Mouse (Mus musculus): ENCODE data around the gene Hcn1.
A peak's percentile ranks its signal among the peaks of the same experiment; 100 is the strongest.
"Not testable (repeated sequence)": the region's sequence is repeated elsewhere in the genome, so short reads cannot be mapped to it uniquely, and the experiment has no call there.

Hcn1 gene

DNA sequence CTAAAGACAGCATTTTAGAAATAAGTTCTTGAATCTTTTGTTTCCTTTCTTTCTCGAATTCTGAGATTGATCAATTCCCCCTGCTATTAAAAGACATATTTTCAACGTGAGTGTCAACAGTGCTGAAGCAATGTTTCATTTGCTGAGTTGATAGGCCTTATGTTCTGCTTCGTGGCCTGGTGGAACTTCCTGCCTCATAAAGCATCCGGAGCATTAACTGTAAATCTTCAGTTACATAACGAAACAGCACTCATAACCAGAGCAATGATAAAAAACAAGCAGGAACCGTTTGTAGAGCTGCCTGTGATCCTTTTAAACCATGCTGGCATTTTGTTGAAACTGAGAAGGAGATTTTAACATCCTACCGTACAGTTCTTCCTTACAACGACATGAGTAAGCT lies 275.7 kb downstream of the Hcn1 start:
- no peak for DNase-seq (ENCODE audit: low spot score)

DNA sequence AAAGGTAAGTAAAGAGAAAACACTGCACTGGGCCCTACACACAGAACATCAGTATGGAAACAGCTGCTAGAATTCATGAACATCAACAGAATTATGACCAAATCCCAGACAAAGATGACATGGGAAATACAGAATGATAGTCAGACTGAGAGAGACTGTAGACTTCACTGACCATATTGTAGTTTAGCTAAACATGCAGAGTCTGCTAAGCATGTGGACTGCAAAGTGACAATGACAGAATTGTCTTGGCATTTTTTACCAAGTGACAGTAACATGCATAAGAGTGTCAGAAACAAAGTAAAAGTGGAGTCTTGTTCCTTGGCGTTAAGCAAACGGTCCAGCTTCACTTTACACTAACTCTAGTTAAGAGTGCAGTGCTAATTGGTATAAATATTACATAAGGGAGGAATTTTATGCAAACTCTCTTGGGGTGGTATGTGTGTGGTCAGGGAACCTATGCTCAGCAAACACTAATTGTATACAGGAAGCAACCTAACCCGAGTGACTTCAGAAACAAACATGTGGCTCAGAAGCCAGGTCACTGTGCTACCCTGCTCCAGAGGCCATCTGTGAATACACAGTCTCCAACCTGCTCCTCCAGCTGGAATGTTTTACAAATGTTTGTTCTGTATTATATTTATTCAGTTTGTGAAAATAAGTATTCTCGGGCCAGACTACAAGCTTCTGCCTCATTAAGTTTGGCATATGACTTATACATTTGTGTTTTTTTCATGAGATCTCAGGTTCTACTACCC lies 278.5 kb downstream of the Hcn1 start:
- no peak for DNase-seq (ENCODE audit: low spot score)

DNA sequence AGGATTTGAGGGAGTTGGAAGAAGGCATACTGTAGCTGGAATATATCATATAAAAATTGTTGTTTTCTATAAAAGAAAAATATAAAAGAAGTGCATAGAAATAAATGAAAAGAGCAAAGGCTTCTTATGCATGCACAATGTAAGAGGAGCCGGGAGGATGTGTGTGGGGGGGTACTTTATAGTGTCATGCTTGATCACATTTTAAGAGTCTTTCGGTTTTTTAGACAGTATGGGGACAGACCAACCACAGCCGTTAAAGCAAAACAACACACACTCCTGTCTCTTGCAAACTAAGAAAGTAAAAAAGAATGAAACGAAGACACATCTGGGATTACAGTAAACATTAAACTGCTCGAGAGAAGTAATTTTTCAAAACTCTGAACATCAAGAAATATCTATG lies 290.0 kb downstream of the Hcn1 start:
- DNase-seq (ENCODE audit: low spot score) = no peak

DNA sequence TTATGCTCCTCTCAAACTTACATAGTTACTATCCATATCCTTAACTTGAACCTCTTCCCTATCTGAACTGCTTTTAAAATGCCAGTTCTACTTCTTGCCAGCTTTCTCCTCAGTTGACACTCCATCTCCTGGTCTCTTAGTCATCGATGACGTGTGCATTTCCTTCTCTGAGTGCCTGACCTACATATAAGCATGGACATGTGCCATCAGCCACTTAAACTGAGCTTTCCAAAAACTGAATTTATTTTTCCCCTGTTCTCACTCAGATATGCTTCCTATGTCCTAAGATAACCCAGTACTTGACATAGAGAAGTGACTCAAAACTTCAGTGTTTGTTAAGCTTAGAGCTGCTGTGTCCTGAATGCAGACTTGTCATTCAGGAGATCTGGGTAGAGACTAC lies 295.9 kb downstream of the Hcn1 start:
- no peak for DNase-seq (ENCODE audit: low spot score)

DNA sequence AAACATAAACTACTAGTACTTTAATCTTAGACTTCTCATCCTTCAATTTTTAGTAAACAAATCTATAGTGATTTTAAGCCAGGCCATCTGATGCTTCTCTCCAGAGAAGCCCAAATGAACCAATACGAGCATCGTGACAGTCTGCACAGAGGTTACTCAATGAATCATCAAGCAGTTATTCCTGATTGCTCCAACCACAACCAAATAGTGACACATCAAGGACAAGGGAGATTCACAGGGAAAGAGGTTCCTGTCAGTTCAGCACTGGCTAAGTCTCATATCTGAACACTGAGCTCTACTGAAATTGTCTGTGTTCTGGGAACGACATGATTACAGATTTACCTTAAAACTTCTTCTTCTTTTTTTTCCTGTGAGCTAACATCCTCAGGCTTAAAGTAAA lies 305.7 kb downstream of the Hcn1 start:
- no peak for DNase-seq (ENCODE audit: low spot score)

DNA sequence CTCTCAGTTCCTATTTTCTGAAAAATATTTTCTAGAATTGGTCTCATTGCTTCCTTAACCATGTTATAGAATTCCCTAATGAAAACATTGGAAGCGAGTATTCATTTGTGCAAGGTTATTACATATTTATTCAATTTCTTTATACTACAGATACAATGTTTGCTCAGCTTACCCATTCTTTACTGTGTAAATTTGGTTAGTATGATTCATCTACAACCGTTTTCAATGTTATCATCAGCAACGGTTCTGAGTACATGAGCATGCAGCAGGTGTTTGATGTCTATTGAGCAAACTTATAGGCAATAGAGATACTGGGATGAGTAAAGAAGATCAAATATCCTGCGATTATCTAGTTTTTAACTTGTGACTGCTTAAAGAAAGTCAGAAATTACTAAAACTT lies 327.6 kb downstream of the Hcn1 start:
- DNase-seq (ENCODE audit: low spot score) = no peak

DNA sequence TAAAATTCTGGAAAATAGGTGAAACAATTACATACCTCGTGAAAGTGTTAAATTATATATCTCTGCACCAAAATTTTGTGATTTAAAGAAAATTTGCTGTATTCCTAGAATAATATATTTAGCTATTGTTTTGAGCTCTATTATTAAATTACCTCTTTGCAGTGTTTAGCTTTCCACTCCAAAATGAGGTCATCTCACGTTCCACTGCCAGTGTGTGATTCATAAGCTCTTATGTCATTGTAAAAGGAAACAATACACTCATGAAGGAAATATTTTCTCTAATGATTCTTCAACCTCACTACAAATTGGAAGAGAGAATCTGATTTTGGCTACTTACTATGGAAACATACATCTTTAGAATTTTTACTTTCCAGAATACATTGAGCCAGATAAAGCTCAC lies 329.6 kb downstream of the Hcn1 start:
- no peak for DNase-seq (ENCODE audit: low spot score)

DNA sequence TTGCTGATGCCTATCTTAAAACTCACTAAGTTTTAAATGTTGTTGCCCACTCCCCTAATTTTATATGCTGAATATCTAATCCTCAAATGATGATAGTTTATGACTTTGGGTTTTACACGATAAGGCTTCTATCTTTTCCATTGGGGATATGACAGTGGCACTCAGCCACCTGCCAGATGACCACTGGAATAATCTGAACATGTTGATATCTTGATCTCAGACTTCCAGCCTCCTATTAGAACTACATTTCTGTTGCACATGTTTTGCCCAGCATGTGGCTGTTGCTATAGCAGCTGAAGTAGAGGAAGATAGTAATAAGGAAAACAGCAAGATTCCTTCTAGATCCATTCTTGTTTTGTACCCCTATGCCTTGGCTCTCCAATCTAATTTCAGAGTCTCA lies 336.6 kb downstream of the Hcn1 start:
- DNase-seq (ENCODE audit: low spot score) = no peak

DNA sequence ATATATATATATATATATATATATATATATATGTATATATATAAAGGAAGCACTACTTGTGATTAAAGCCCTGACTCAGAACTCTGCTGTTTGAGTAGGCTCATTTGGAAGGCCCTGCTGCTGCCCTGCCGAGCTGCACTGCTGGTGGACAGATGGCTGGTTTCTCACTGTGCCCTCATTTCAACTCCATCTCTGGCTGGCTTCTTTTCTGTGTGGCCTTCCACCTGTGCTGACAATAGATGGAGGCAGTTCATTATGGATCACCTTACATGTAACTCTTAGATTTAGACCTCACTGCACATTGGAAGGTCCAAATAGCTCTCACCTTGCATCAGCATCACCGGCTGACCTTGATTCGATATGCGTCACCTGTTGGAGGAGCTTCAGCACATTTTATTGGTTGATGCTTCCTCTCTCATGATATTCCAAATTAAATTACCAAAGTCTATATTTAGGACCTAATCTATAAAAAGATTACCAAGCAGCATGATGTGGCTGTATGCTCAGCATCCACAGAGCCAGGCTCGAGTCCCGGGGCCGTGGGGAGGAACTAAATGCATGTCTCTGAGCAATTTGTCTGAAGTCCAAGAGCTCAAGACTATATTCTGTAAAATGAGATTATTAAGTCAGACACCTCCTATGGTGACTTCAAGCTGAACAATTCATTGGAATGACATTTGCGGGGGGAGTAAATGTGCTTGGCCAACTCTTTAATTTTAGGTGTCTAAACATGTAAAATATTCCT lies 338.6 kb downstream of the Hcn1 start:
- no peak for DNase-seq (ENCODE audit: low spot score)

DNA sequence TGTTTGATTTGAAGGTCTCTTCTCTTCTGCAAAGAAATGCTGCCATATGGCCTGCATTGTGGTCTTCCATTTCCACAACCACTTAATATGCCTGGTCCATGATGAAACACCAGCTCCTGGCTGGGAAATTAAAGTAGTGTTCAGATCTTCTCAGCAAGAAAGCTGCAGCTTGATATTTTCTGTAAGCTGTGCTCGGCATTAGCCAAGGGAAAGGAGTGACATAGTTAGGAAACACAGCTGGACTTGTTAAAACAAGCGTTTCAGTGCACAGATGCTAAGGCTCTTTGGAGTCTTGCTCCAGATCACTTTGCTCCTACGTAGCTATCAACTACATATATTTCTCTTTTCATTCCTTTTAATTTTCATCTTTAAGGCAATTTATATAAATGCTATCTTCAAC lies 344.7 kb downstream of the Hcn1 start:
- DNase-seq (ENCODE audit: low spot score) = no peak

DNA sequence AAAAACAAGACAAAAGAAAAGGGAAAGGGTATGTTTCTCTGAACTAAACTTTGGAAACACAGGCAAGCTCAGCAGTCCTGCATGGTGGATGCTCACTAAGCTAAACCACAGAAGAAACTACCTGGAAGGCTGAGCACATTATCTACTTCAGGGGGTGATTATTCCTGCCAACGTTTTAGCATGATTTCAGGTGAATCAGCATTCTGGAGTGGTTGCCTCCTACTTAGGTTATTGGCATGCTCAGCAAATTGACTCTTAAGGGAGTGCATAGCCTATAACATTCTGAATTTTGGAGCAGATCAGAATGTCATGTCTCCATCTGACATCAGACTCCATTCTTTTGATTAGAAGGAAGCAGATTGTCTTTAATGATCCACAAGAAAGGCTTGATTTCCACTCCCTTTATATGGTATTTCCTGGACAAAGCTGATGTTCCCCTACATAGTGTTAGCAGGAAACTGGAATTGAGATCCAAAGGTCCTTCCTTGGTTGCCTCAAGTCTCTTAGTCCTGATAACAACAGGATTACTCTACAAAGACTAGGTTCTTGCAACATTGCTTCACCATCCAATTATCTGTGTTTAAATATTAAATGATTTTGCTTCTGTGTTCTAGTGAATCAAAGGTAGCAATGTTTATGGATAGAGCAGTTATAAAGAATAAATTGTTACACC lies 345.7 kb downstream of the Hcn1 start:
- no peak for DNase-seq (ENCODE audit: low spot score)

DNA sequence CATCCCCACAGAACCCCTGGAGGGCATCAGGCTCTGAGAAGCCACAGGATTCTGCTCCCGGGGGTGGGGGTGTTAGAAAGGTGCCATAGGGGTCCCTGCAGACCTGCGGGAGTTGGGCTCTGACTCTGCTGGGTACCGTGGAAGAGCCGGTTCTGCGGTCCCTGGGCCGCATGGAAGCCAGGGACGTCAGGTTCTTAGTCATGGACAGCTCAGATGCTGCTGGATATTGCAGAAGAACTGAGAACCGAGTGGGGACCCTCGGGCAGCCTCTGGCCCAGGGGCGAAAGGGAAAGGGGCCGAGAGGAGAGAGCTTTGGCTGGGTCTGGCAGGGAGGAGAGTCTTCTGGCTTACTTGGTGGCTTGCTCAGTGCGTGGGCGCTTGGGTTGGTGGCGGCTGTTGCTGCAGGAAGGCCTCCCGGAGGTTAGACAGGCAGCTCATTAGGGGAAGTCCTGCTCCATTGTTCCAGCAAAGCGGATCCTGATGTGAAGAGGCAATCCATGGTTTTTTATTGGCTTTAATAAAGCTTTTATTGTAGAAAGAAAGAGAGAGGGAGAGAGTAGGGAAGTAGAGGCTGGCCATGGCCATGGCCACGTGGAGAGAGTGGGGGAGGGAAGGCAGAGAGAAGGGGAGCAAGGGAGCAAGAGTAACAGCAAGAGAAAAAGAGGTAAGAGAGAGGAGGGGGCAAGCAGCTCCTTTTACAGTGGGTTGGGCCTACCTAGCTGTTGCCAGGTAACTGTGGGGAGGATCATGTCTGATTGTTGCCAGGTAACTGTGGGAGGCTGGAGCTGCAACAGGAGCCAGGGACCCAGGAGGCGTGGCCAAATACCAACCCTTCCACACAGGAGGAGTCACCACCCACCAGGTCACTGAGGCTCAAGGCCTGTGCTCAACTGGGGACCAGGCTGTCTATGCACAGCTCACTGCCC lies 356.6 kb downstream of the Hcn1 start:
- peak; percentile 71 for DNase-seq (ENCODE audit: low spot score)

DNA sequence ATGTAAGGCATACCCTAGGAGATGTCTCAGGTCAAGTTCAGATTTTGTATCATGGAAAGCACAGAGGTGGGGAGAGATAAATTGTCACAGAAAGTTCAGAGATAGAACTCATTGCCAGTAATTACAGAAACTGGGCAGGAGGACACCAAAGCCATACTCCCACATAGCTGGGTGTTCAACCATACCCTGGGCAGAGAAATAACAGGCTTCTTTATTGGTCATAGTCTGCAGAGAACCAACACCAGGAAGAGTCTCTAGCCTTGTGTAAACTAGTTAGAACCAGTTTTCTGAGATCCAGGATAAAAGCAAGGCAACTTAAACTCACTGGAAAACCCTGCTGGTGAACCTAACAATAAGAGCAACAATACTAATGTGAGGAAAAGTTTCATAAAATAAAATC lies 362.5 kb downstream of the Hcn1 start:
- no peak for DNase-seq (ENCODE audit: low spot score)

DNA sequence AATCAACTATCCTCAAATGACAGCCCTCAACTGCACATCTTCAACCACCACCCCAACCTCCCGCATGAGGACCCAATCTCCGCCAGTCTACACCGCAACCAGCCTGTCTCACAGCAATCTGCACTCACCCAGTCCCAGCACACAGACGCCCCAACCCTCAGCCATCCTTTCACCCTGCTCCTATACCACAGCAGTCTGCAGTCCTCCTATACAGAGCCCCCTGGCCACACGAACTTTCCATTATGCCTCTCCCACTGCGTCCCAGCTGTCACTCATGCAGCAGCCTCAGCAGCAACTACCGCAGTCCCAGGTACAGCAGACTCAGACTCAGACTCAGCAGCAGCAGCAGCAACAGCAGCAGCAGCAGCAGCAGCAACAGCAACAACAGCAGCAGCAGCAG lies 373.3 kb downstream of the Hcn1 start:
- no peak for DNase-seq (ENCODE audit: low spot score)

DNA sequence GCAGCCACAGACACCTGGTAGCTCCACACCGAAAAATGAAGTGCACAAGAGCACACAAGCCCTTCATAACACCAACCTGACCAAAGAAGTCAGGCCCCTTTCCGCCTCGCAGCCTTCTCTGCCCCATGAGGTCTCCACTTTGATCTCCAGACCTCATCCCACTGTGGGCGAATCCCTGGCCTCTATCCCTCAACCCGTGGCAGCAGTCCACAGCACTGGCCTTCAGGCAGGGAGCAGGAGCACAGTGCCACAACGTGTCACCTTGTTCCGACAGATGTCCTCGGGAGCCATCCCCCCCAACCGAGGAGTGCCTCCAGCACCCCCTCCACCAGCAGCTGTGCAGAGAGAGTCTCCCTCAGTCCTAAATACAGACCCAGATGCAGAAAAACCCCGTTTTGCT lies 373.7 kb downstream of the Hcn1 start:
- DNase-seq (ENCODE audit: low spot score) = no peak

DNA sequence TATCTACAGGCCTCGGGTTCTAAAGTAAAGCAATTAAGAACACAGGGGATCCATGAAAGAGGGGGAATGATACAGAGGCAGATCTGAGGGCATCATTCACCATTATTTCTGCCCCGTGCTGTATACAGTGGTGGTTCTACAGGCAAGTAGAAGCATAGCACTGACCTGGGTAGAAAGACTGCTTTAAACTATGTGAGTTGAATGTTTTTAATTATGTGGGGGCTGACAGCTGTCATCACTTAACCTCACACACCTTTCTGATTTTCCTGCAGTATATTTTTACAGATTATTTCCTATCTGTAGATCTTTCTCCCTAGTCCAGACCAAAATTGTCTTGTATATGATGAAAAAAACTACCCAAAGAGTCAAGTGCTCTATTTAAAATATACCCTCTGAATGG lies 382.2 kb downstream of the Hcn1 start:
- no peak for DNase-seq (ENCODE audit: low spot score)

DNA sequence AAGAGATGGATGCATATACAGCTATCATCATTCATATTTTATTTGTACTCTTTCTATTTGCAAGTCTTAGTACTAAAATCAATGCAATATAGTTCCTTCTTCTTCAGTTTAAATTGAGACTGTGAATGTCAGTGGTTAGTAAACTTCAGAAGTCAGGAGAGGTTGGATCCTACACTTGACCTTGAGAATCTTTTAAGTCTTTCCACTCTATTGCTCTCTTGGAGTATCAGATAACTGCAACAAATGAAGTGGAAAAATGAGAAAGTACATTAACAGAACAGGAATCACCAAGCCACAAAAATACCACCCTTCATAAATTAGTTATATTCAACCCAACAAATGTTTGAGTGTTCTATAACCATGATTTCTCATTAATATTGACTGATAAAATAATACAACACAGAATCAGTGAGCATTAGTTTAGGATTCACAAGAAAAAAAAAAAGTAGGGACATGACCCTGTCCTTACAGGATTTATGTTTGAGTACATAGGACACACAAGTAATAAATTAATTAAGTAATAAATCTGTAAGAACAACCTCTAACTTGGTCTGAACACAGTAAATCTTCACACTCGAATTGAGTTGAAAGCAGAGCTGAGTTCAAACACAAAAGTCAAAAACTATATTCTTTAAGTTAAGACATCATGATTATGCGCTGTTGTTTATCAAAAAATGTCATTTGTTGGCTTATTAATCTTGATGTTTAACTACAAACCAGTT lies 397.8 kb downstream of the Hcn1 start:
- no peak for DNase-seq (ENCODE audit: low spot score)

DNA sequence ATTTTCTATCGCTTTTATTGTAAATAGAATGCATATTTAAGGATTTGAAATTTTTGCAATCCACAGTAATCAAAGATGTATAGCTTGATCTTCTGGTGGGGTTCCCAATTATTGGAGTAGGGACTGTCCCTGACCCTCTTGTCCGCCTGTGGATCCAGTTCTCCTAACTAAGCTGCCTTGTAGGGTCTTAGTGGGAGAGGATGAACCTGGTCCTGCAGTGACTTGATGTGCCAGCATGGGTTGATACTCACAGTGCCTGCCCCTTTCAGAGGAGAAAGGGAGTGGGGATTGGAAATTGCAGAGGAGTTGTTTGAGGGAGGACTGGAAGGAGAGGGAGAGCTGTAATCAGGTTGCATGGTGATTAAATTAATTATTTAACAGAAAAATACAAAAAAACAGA lies 398.4 kb downstream of the Hcn1 start:
- DNase-seq (ENCODE audit: low spot score) = no peak

DNA sequence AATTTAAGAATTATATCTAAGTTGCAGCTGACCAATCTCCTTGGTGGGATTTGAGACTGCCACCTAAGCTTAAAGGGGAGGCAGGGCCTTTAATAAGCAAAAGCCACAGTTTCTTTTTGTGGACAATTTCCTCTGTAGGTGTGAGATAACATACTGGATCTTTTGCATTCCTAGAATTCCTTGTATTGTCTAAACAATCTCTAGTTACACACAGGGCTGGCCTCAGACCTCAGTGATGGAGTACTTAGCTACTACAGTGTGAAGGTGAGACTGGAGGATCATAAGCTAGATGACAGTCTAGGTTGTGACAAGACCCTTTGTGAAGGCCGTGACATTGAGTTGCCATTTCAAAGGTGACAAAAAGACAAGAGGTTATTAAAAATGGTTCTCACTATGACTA lies 419.1 kb downstream of the Hcn1 start:
- peak; percentile 21 for DNase-seq (ENCODE audit: low spot score)

DNA sequence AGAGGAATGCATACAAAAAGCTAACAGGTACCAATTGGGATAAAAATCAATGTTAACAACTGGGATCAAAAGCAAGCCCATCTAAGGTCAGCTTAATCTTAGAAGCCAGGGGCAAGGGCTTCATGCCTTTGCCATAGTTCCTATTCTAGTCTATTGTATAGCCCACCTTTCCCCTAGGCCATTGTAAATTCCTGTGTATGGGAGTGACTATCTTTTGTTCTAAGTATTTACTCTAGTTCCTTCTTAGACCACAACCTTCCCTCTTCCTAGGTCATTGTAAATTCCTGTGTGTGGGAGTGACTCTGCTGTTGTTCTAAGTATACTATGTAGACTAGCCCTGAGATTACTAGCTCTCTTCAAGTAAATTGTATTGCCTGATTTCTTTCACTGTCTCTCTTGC lies 420.8 kb downstream of the Hcn1 start:
- not testable (repeated sequence) for DNase-seq (ENCODE audit: low spot score)

DNA sequence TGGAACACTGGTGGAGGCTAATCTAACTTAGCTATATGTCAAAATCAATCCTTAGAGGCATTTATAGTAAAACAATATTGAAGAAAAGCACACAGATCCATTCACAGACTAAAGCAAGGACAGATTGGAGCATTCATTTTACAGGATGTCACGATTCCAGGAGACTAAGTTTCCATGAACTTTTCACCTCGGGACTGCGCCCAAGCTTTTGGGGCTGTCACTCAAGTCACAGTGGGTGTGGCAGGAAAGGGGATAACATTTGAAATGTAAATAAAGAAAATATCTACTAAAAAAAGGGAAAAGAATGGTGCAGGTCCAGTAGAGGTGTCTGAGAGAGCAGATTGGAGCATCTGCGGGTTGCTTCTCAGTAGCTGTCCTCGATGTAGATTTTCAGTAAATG lies 421.3 kb downstream of the Hcn1 start:
- DNase-seq (ENCODE audit: low spot score) = no peak

DNA sequence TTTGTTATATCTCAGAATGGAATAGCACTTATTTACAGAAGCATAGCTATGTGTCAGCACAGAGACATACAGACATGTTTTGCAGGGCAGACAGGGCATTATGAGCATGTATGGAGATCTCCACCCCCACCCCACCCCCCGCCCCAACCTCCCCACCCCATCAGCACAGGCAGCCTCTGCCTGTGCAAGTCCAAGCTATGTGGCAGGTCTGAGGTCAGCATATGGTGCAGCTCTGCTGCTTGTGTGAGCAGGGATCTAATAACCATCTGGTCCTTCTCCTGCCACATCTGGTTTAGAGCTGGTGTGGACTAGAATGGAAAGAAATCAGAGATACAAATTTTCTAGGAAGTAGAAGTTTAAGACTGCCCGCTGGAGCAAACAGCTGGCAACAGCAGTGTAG lies 424.4 kb downstream of the Hcn1 start:
- DNase-seq (ENCODE audit: low spot score) = no peak
